Mouse (Mus musculus) heart, embryonic 11.5 days (tissue): Measurements from ENCODE around the gene Jmjd8. TPM values are rescaled to one million over a fixed set of nuclear protein-coding genes. Genes with fewer than 3 reads are reported as not detected.

ENCODE experiments used
- ATAC-seq: fragments of 200-750 bp; cut with Nextera tagmentation; replicated peaks from 2 replicates; pipeline ENCODE4 v1.8.0; 2017; ENCODE audit warnings: moderate library complexity; ENCODE audit not compliant: insufficient number of reproducible peaks, low FRiP score, low TSS enrichment
- H3K27ac ChIP-seq: fragments of 300-500 bp; sonication (generic); 2 replicates; pipeline ENCODE4 v1.5.1; 2014; ENCODE audit warnings: mild to moderate bottlenecking, low read depth, low read length
- H3K27me3 ChIP-seq: fragments of 300-500 bp; sonication (generic); 2 replicates; pipeline ENCODE4 v1.6.1; 2014; ENCODE audit warnings: mild to moderate bottlenecking, low read length, mixed read lengths; ENCODE audit not compliant: control insufficient read depth, insufficient read depth
- H3K36me3 ChIP-seq: fragments of 300-500 bp; sonication (generic); 2 replicates; pipeline ENCODE4 v1.6.1; 2014; ENCODE audit warnings: mild to moderate bottlenecking, low read length, moderate library complexity, mixed read lengths; ENCODE audit not compliant: control insufficient read depth, insufficient read depth
- H3K4me1 ChIP-seq: fragments of 300-500 bp; sonication (generic); 2 replicates; pipeline ENCODE4 v1.6.1; 2014; ENCODE audit warnings: low read length; ENCODE audit not compliant: control insufficient read depth, insufficient read depth
- H3K4me2 ChIP-seq: fragments of 300-500 bp; sonication (generic); 2 replicates; pipeline ENCODE4 v1.6.1; 2014; ENCODE audit warnings: mild to moderate bottlenecking, moderate library complexity
- H3K4me3 ChIP-seq: fragments of 300-500 bp; sonication (generic); 2 replicates; pipeline ENCODE4 v1.5.1; 2014; ENCODE audit warnings: low read depth, low read length
- H3K9ac ChIP-seq: fragments of 300-500 bp; sonication (generic); 2 replicates; pipeline ENCODE4 v1.6.1; 2014; ENCODE audit warnings: mild to moderate bottlenecking, low read depth, low read length, moderate library complexity
- H3K9me3 ChIP-seq: fragments of 300-500 bp; sonication (generic); replicated peaks from 2 replicates; pipeline ENCODE4 v1.6.1; 2016; ENCODE audit warnings: low read length; ENCODE audit not compliant: control insufficient read depth
- WGBS: fragments of 180-500 bp; shearing (Covaris S2); extraction: QIAGEN DNeasy Blood & Tissue Kit; methylation state at CpG from one replicate; pipeline ENCODE4 v1.1.7; 2014; ENCODE audit not compliant: insufficient replicate concordance; 5-methylcytosine and 5-hydroxymethylcytosine counted together
- polyA plus RNA-seq: library from polyadenylated mRNA; unstranded; fragments of >200 nt; fragmentation: Nextera tagmentation; extraction: Ambion mirVana; gene quantifications from 2 replicates; pipeline ENCODE4 v1.2.1, GENCODE M21; 2014

The Jmjd8 gene
- 30.9 and 42.6 TPM in 2 replicates for polyA plus RNA-seq

GRCm38 (mm10) chr17:25828712-25829557 lies at the start of gene Jmjd8:
Gene Jmjd8, plus strand, starts transcription at chr17:25828867.
- 0 out of 2 replicates have a peak, but pooled peaks have one; percentile 4 for ATAC-seq
- WGBS, result 1% methylated on average over 32 of the region's 32 CpGs
- H3K4me1 ChIP-seq, result peaks cover 44% of the 10 kb centered on the region
- peak within 1 kb of the TSS; percentile 83 for H3K4me2 ChIP-seq
- H3K27me3 ChIP-seq, result no peaks in the 10 kb centered on the region
- peak within 1 kb of the TSS; percentile 69 for H3K4me3 ChIP-seq
- peaks cover 27% of the 10 kb centered on the region for H3K36me3 ChIP-seq
- H3K9ac ChIP-seq, result peak within 1 kb of the TSS; percentile 78
- peak within 1 kb of the TSS; percentile 84 for H3K27ac ChIP-seq
- H3K9me3 ChIP-seq, result no peaks in the 10 kb centered on the region

GRCm38 (mm10) chr17:25781339-25781738 lies 47.3 kb upstream of the Jmjd8 start:
- Histone ChIP-seq H3K4me1 (peaks cover 12% of the 10 kb centered on the region), H3K9me3 (no peaks in the 10 kb centered on the region), H3K4me2 (no peak overlapping the region), H3K27me3 (no peaks in the 10 kb centered on the region), H3K4me3 (no peak overlapping the region), H3K9ac (no peak overlapping the region), H3K27ac (no peak overlapping the region), H3K36me3 (peaks cover 18% of the 10 kb centered on the region)
- ATAC-seq, result no peak
- WGBS, result 76% methylated on average over 6 of the region's 6 CpGs

- H3K4me3 ChIP-seq, result no peak overlapping the region
- WGBS, result 77% methylated on average over 7 of the region's 7 CpGs
- peaks cover 20% of the 10 kb centered on the region for H3K36me3 ChIP-seq
- H3K9me3 ChIP-seq, result no peaks in the 10 kb centered on the region
- peaks cover 12% of the 10 kb centered on the region for H3K4me1 ChIP-seq
- ATAC-seq, result no peak
- H3K9ac ChIP-seq, result no peak overlapping the region
- H3K4me2 ChIP-seq, result no peak overlapping the region
- no peaks in the 10 kb centered on the region for H3K27me3 ChIP-seq
- H3K27ac ChIP-seq, result no peak overlapping the region
Measured at GRCm38 (mm10) chr17:25783086-25783485, 45.6 kb upstream of the Jmjd8 start.

- Histone ChIP-seq H3K4me2 (peak overlapping the region; percentile 78), H3K27me3 (no peaks in the 10 kb centered on the region), H3K9me3 (no peaks in the 10 kb centered on the region), H3K4me1 (peaks cover 12% of the 10 kb centered on the region), H3K9ac (peak overlapping the region; percentile 80), H3K27ac (no peak overlapping the region), H3K4me3 (peak overlapping the region; percentile 69; the same call in 1 of the 2 replicates), H3K36me3 (peaks cover 20% of the 10 kb centered on the region)
- no peak for ATAC-seq
- 80% methylated on average over 14 of the region's 15 CpGs for WGBS
Measured at GRCm38 (mm10) chr17:25783861-25784574, 44.6 kb upstream of the Jmjd8 start.

- no peaks in the 10 kb centered on the region for H3K27me3 ChIP-seq
- H3K9ac ChIP-seq, result peak within 1 kb of the TSS; percentile 80
- peaks cover 12% of the 10 kb centered on the region for H3K4me1 ChIP-seq
- peak within 1 kb of the TSS; percentile 78 for H3K4me2 ChIP-seq
- H3K36me3 ChIP-seq, result peaks cover 27% of the 10 kb centered on the region
- peak; percentile 76 for ATAC-seq
- H3K27ac ChIP-seq, result peak within 1 kb of the TSS; percentile 81
- 0% methylated on average over 23 of the region's 23 CpGs for WGBS
- H3K4me3 ChIP-seq, result peak within 1 kb of the TSS; percentile 69
- H3K9me3 ChIP-seq, result no peaks in the 10 kb centered on the region
Measured at GRCm38 (mm10) chr17:25785281-25785745, 43.4 kb upstream of the Jmjd8 start, which contains the start of gene Haghl. Gene Haghl, minus strand, starts transcription at chr17:25785673.

- Histone ChIP-seq H3K4me2 (peak within 1 kb of the TSS; percentile 78), H3K4me1 (peaks cover 20% of the 10 kb centered on the region), H3K9me3 (no peaks in the 10 kb centered on the region), H3K27me3 (no peaks in the 10 kb centered on the region), H3K36me3 (peaks cover 27% of the 10 kb centered on the region), H3K9ac (peak within 1 kb of the TSS; percentile 80), H3K4me3 (peak within 1 kb of the TSS; percentile 69), H3K27ac (peak within 1 kb of the TSS; percentile 81)
- ATAC-seq, result no peak
- WGBS, result 73% methylated on average over 3 of the region's 3 CpGs
Measured at GRCm38 (mm10) chr17:25786280-25786679, 42.4 kb upstream of the Jmjd8 start, which contains the start of gene Ccdc78. Gene Ccdc78, plus strand, starts transcription at chr17:25786580.

- no peak for ATAC-seq
- WGBS, result 88% methylated on average over 9 of the region's 9 CpGs
- H3K27ac ChIP-seq, result no peak overlapping the region
- no peaks in the 10 kb centered on the region for H3K27me3 ChIP-seq
- no peak overlapping the region for H3K4me2 ChIP-seq
- H3K36me3 ChIP-seq, result peaks cover 20% of the 10 kb centered on the region
- H3K4me3 ChIP-seq, result no peak overlapping the region
- no peaks in the 10 kb centered on the region for H3K9me3 ChIP-seq
- no peak overlapping the region for H3K9ac ChIP-seq
- H3K4me1 ChIP-seq, result peaks cover 22% of the 10 kb centered on the region
Measured at GRCm38 (mm10) chr17:25786781-25787504, 41.7 kb upstream of the Jmjd8 start.

GRCm38 (mm10) chr17:25791320-25791842 lies 37.3 kb upstream of the Jmjd8 start:
- 28% methylated on average over 19 of the region's 19 CpGs for WGBS
- H3K36me3 ChIP-seq, result peaks cover 11% of the 10 kb centered on the region
- H3K27ac ChIP-seq, result no peak overlapping the region
- H3K9ac ChIP-seq, result peak overlapping the region; percentile 80
- H3K9me3 ChIP-seq, result no peaks in the 10 kb centered on the region
- no peak for ATAC-seq
- peaks cover 34% of the 10 kb centered on the region for H3K4me1 ChIP-seq
- H3K4me3 ChIP-seq, result peak overlapping the region; percentile 71
- H3K27me3 ChIP-seq, result no peaks in the 10 kb centered on the region
- H3K4me2 ChIP-seq, result peak overlapping the region; percentile 80
